Mouse (Mus musculus) thymus, adult 2 months (tissue): ENCODE measurements around the gene Lat2. TPM values are rescaled to one million over a fixed set of nuclear protein-coding genes. Genes with fewer than 3 reads are reported as not detected.

Source experiments
- DNase-seq: peaks from one replicate; pipeline ENCODE4 v3.0.0; 2021
- H3K27ac ChIP-seq: fragments of 200-500 bp; 2 replicates; pipeline ENCODE4 v1.5.1; 2012; ENCODE audit warnings: low read length, control low read depth; ENCODE audit not compliant: control insufficient read depth, insufficient read depth
- H3K27me3 ChIP-seq: fragments of 200-500 bp; 2 replicates; pipeline ENCODE4 v1.6.1; 2012; ENCODE audit warnings: mild to moderate bottlenecking, low read length, moderate library complexity, mixed read lengths; ENCODE audit not compliant: control insufficient read depth, insufficient read depth
- H3K36me3 ChIP-seq: fragments of 200-500 bp; 2 replicates; pipeline ENCODE4 v1.6.1; 2012; ENCODE audit warnings: mild to moderate bottlenecking, low read length, moderate library complexity; ENCODE audit not compliant: control insufficient read depth, insufficient read depth
- H3K4me1 ChIP-seq: fragments of 200-500 bp; replicated peaks from 2 replicates; pipeline ENCODE4 v1.6.1; 2012; ENCODE audit warnings: low read length; ENCODE audit not compliant: control insufficient read depth, insufficient read depth
- H3K4me3 ChIP-seq: fragments of 200-500 bp; 2 replicates; pipeline ENCODE4 v1.5.1; 2012; ENCODE audit warnings: mild to moderate bottlenecking, low read length, control low read depth, moderate library complexity; ENCODE audit not compliant: control insufficient read depth, insufficient read depth
- CTCF ChIP-seq: fragments of 200-500 bp; IDR thresholded peaks from 2 replicates; pipeline ENCODE4 v1.5.1; 2012; ENCODE audit warnings: mild to moderate bottlenecking, control low read depth, low read length, moderate library complexity, borderline replicate concordance; ENCODE audit not compliant: control insufficient read depth, poor library complexity, insufficient read depth; ENCODE audit errors: extremely low read depth
- POLR2A ChIP-seq: fragments of 200-500 bp; IDR thresholded peaks from 2 replicates; pipeline ENCODE4 v1.6.1; 2012; ENCODE audit warnings: mild to moderate bottlenecking, low read length, control low read depth, moderate library complexity; ENCODE audit not compliant: control insufficient read depth, poor library complexity, insufficient read depth; ENCODE audit errors: extremely low read depth
- WGBS: fragments of 180-500 bp; shearing (Covaris S2); methylation state at CpG from one replicate; pipeline ENCODE4 v1.1.7; 2018; 5-methylcytosine and 5-hydroxymethylcytosine counted together
- polyA plus RNA-seq: library from polyadenylated mRNA; depleted of rRNA; stranded (reverse); fragments of >200 nt; gene quantifications from 2 replicates; pipeline ENCODE4 v1.2.3, GENCODE M21; 2012

Lat2 gene
- polyA plus RNA-seq, 1 experiment, result 7.8 TPM

DNA sequence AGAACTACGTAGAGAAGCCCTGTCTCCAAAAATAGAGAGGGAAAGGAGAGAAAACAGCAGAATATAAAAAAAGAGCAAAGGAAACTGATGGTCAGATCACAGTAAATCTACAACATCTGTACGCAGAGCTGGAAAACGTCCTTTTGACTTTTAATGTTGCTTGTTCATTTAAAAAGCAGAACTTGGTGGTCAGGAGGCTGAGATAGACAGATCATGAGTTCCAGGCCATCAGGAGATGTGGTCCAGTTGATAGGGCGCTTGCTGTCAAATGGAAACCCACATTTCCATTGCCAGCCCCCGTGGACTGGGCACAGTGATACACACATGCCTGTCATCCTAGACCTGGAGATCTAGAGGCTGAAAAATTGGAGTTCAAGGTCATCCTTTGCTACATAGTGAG, 30.0 kb downstream of the Lat2 start:
- no peaks in the 10 kb centered on the region; the same call in 1 of the 2 replicates for H3K36me3 ChIP-seq
- peaks cover 3% of the 10 kb centered on the region for H3K4me1 ChIP-seq
- no peak overlapping the region for H3K4me3 ChIP-seq
- WGBS, result 72% methylated on average over 5 of the region's 5 CpGs
- no peak overlapping the region for H3K27ac ChIP-seq
- no peak for DNase-seq
- TF ChIP-seq CTCF, result no peak
- no peaks in the 10 kb centered on the region for H3K27me3 ChIP-seq

GRCm38 (mm10) chr5:134583884-134584213, 31.0 kb downstream of the Lat2 start:
- 14% methylated on average over 3 of the region's 3 CpGs for WGBS
- H3K27ac ChIP-seq, result no peak overlapping the region

GRCm38 (mm10) chr5:134583006-134583883, 31.6 kb downstream of the Lat2 start:
- Histone ChIP-seq H3K27me3 (no peaks in the 10 kb centered on the region), H3K4me1 (peaks cover 3% of the 10 kb centered on the region), H3K4me3 (peak overlapping the region; percentile 96), H3K36me3 (no peaks in the 10 kb centered on the region), H3K27ac (no peak overlapping the region)
- no peak for DNase-seq
- TF ChIP-seq POLR2A (no peak), CTCF (no peak)
- 21% methylated on average over 15 of the region's 15 CpGs for WGBS

More at GRCm38 (mm10) chr5:134583884-134584213, 31.0 kb downstream of the Lat2 start:
- Histone ChIP-seq H3K4me3 (no peak overlapping the region), H3K27me3 (no peaks in the 10 kb centered on the region), H3K4me1 (peaks cover 3% of the 10 kb centered on the region), H3K36me3 (no peaks in the 10 kb centered on the region)
- TF ChIP-seq POLR2A (no peak), CTCF (no peak)
- DNase-seq, result no peak

DNA sequence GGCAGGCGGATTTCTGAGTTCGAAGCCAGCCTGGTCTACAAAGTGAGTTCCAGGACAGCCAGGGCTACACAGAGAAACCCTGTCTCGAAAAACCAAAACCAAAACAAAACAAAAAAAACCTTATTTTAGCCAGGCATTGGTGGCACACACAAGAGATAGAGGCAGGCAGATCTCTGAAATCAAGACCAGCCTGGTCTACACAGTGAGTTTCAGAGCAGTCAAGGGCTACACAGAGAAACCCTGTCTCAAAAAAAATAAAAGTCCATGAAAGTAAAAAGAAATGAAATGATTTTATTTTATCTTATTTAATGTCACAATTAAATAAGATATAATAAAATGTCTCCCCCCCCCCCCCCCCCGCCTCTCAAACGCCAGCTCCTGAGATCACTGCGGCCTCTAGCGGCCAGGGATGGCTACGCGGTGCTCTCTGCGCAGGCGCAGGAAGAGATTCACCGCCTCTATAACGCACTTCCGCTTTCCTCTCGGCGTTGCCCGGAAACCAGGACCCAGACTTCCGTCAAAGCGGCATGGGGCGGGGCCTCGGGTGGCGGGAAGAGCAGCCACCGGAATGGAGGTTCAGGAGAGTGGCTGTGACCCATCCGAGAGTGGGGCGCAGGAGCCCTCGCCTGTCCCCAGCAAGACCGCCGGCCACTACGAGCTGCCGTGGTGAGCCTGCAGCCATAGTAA, 32.5 kb downstream of the Lat2 start:
- Histone ChIP-seq H3K36me3 (no peaks in the 10 kb centered on the region), H3K4me3 (peak overlapping the region; percentile 96), H3K27ac (no peak overlapping the region), H3K4me1 (peaks cover 3% of the 10 kb centered on the region), H3K27me3 (no peaks in the 10 kb centered on the region)
- TF ChIP-seq CTCF, result peak; percentile 83; the same call in 1 of the 2 replicates
- peak; percentile 70 for TF ChIP-seq POLR2A
- peak; percentile 98 for DNase-seq
- WGBS, result 8% methylated on average over 30 of the region's 30 CpGs

DNA sequence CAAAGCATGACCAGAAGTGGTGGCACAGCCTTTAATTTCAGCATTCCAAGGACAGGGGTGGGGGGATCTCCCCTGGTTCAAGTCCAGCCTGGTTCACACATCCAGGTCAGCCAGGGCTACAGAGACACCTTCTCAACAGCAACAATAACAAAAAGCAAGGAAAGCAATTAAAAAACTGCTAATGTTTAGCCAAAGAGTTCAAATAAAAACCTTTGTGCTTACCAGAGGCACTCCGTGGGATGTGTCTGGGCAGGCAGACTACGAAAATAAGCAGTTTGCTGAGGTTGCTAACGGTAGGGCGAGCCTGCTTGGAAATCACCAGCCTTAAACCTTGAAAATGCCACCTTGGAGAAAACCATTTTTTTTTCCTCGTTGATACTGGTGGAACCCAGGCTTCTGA, 33.7 kb downstream of the Lat2 start, which contains the start of gene Rfc2:
TSS of gene Rfc2 (plus strand) at position 221 of the 400 bp plus-strand sequence.
- no peaks in the 10 kb centered on the region for H3K27me3 ChIP-seq
- H3K4me3 ChIP-seq, result no peak within 1 kb of the TSS
- 95% methylated on average over 5 of the region's 5 CpGs for WGBS
- no peaks in the 10 kb centered on the region for H3K36me3 ChIP-seq
- TF ChIP-seq CTCF (no peak), POLR2A (no peak)
- no peak within 1 kb of the TSS for H3K27ac ChIP-seq
- peaks cover 3% of the 10 kb centered on the region for H3K4me1 ChIP-seq
- DNase-seq, result no peak

DNA sequence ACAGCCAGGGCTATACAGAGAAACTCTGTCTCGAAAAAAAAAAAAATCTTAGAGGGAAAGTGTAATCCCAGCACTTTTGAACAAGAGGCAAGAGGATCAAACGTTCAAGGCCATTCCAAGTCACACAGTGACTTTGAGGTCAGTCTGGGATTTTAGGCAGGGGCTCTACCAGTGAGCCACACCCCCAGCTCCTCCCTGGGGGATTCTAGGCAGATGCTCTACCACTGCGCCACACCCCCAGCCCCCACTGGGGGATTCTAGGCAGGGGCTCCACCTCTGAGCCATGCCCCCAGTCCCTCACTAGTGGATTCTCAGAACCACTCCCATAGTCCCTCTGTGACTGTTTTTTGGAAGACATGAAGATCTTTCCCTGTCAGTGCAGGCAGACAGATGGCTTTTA, 35.7 kb downstream of the Lat2 start:
- H3K4me1 ChIP-seq, result peaks cover 3% of the 10 kb centered on the region
- WGBS, result 84% methylated on average over 3 of the region's 3 CpGs
- TF ChIP-seq CTCF (no peak), POLR2A (no peak)

DNA sequence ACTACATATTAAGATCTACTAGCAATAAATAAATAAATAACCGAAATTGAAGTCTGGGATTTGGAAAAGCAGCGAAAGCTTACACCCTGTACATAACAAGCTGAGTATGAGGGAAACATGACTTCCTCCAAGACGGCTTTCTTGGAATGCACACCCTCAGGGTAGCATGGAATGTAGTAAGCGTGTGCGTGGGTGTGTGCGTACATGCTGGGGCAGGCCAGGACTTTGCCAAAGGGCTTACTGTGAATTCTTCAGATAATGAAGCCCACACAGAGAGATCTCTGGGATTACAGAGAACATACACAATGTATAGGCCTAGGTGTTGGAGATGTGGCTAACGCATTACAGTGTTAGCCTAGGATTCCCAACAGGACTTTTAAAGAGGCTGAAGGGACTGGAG, 37.3 kb downstream of the Lat2 start:
- H3K27ac ChIP-seq, result no peak overlapping the region
- peaks cover under 1% of the 10 kb centered on the region; the same call in 1 of the 2 replicates for H3K4me1 ChIP-seq
- no peaks in the 10 kb centered on the region for H3K27me3 ChIP-seq
- H3K4me3 ChIP-seq, result no peak overlapping the region
- no peaks in the 10 kb centered on the region for H3K36me3 ChIP-seq
- WGBS, result 94% methylated on average over 7 of the region's 7 CpGs
- TF ChIP-seq CTCF (no peak), POLR2A (no peak)
- DNase-seq, result no peak

More for the DNA sequence above, 35.7 kb downstream of the Lat2 start:
- Histone ChIP-seq H3K27me3 (no peaks in the 10 kb centered on the region), H3K4me3 (no peak overlapping the region), H3K27ac (no peak overlapping the region), H3K36me3 (no peaks in the 10 kb centered on the region)
- no peak for DNase-seq
